Mouse (Mus musculus) testis, adult 2 months (tissue): Measurements from ENCODE around the gene Sumf1. TPM values are rescaled to one million over a fixed set of nuclear protein-coding genes. Genes with fewer than 3 reads are reported as not detected.
A peak's percentile ranks its signal among the peaks of the same experiment; 100 is the strongest.

Experiments used
- H3K27ac ChIP-seq: fragments of 200-500 bp; 2 replicates; pipeline ENCODE4 v1.5.1; 2012; ENCODE audit warnings: low read depth, low read length; ENCODE audit not compliant: control insufficient read depth, insufficient read depth
- H3K27me3 ChIP-seq: fragments of 200-500 bp; 2 replicates; pipeline ENCODE4 v1.6.1; 2012; ENCODE audit warnings: mild to moderate bottlenecking, low read length, moderate library complexity; ENCODE audit not compliant: control insufficient read depth, insufficient read depth
- H3K36me3 ChIP-seq: fragments of 200-500 bp; 2 replicates; pipeline ENCODE4 v1.6.1; 2012; ENCODE audit warnings: mild to moderate bottlenecking, low read length; ENCODE audit not compliant: control insufficient read depth, insufficient read depth
- H3K4me1 ChIP-seq: fragments of 200-500 bp; 2 replicates; pipeline ENCODE4 v1.6.1; 2012; ENCODE audit warnings: low read length; ENCODE audit not compliant: control insufficient read depth, insufficient read depth
- H3K4me3 ChIP-seq: fragments of 200-500 bp; 2 replicates; pipeline ENCODE4 v1.5.1; 2012; ENCODE audit warnings: low read depth, mild to moderate bottlenecking, low read length, moderate library complexity, mixed read lengths; ENCODE audit not compliant: control insufficient read depth
- CTCF ChIP-seq: fragments of 200-500 bp; IDR thresholded peaks from 2 replicates; pipeline ENCODE4 v1.5.1; 2012; ENCODE audit warnings: low read depth, mild to moderate bottlenecking, inconsistent platforms, low read length, moderate library complexity; ENCODE audit not compliant: control insufficient read depth, insufficient read depth, insufficient replicate concordance
- POLR2A ChIP-seq: fragments of 200-500 bp; IDR thresholded peaks from 2 replicates; pipeline ENCODE4 v1.6.1; 2012; ENCODE audit warnings: low read depth, mild to moderate bottlenecking, inconsistent platforms, low read length, moderate library complexity; ENCODE audit not compliant: control insufficient read depth
- polyA plus RNA-seq: library from polyadenylated mRNA; depleted of rRNA; stranded (reverse); fragments of >200 nt; gene quantifications from 2 replicates; pipeline ENCODE4 v1.2.3, GENCODE M21; 2012

Gene Sumf1
- polyA plus RNA-seq, 1 experiment = 9.2 TPM

DNA sequence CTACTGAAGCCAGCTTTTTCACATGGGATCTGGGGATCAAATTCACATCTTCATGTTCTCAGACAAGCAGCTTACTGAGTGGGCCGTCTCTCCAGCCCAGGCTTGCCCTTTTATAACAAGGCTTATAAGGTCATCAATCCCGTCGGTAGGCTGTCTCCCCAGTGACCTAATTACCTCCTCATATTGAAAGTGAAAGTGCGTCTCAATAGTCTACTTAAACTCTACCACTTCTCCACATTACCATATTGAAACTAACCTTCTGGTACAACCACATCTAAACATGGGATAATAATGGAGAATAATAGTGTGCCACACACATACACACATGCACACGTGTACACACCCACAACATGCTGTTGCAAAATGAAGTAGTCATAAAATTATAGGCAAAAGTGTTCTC is 20.4 kb downstream of the Sumf1 start:
- H3K4me1 ChIP-seq = no peaks in the 10 kb centered on the region
- H3K4me3 ChIP-seq = no peak overlapping the region
- TF ChIP-seq CTCF (no peak), POLR2A (no peak)
- no peaks in the 10 kb centered on the region for H3K27me3 ChIP-seq
- no peak overlapping the region for H3K27ac ChIP-seq
- no peaks in the 10 kb centered on the region for H3K36me3 ChIP-seq

DNA sequence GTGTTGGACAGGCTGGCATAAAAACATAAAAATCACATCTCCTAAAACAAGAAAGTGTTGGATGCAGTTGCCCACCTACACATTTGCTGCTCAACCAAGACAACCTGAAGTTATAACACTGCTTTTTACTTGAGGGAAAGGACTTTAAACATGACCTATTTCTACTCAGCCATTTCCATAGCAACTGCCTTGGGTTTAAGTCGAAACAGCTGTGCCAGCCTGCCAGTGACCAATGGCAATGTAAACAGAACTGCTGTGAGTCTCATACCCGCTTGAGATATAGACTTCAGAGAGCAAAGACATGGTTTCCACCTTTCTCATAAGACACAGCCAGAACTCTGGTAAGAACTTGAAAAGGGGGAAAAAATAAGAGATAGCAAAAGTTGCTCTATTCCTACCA is 24.8 kb downstream of the Sumf1 start:
- no peaks in the 10 kb centered on the region for H3K36me3 ChIP-seq
- no peak overlapping the region for H3K4me3 ChIP-seq
- no peak for TF ChIP-seq POLR2A
- no peak for TF ChIP-seq CTCF
- no peak overlapping the region for H3K27ac ChIP-seq
- H3K27me3 ChIP-seq = no peaks in the 10 kb centered on the region
- H3K4me1 ChIP-seq = no peaks in the 10 kb centered on the region

GRCm38 (mm10) chr6:108156881-108157280 is 28.5 kb downstream of the Sumf1 start:
- Histone ChIP-seq H3K36me3 (no peaks in the 10 kb centered on the region), H3K4me3 (no peak overlapping the region), H3K27ac (no peak overlapping the region), H3K27me3 (no peaks in the 10 kb centered on the region), H3K4me1 (no peaks in the 10 kb centered on the region)
- TF ChIP-seq POLR2A = no peak
- TF ChIP-seq CTCF = no peak

DNA sequence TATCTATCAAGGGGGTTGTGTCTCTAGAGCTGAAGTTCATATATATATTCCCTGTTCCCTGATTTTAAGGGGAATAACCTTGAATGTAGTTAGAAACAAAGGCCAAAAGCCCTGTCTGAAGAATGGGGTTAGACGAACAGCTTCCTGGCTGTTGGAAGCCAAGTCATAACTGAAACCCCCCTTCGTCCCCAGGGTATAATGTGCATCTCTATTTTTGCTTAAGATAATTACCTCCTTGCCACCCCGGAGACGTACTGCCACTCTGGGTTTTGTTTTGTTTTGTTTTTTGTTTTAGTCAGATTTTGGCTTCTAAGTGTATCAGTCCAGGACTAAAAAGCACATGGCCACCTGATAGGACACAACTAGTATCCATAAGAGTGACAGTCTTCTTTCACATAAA is 31.1 kb downstream of the Sumf1 start:
- no peak overlapping the region for H3K4me3 ChIP-seq
- no peak for TF ChIP-seq POLR2A
- no peak for TF ChIP-seq CTCF
- no peaks in the 10 kb centered on the region for H3K36me3 ChIP-seq
- no peaks in the 10 kb centered on the region for H3K4me1 ChIP-seq
- H3K27me3 ChIP-seq = no peaks in the 10 kb centered on the region
- H3K27ac ChIP-seq = no peak overlapping the region

DNA sequence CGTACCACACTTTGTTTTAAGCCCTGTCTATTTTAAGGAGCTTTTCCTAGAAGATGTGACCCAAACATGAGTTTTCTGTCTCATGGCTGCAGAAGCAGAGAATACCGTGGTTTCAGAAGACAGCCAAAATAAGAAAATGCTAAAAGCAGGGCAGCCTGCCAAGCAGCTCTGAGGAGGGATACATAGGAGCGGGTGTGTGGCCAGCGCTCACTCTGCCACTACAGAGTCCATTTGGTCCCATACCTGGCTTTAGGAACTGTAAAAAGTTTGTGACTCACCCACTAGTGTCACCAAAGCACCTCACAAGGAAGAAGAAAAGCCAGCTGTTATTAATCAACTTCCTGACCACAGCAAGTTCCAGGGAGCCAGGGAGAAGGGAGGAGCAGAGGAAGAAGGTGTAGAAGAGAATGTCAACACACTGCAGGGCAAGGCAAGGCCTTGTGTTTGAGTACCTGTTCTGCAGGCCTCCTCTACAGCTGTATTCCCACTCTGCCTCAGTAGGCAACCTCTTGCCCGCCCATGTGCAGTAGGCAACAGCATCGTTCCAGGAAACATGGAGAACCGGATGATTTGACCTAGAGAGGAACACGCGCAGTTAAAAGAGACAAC is 32.6 kb downstream of the Sumf1 start:
- Histone ChIP-seq H3K27me3 (no peaks in the 10 kb centered on the region), H3K27ac (no peak overlapping the region), H3K4me3 (no peak overlapping the region), H3K36me3 (no peaks in the 10 kb centered on the region), H3K4me1 (no peaks in the 10 kb centered on the region; the same call in 1 of the 2 replicates)
- TF ChIP-seq POLR2A (no peak), CTCF (no peak)

DNA sequence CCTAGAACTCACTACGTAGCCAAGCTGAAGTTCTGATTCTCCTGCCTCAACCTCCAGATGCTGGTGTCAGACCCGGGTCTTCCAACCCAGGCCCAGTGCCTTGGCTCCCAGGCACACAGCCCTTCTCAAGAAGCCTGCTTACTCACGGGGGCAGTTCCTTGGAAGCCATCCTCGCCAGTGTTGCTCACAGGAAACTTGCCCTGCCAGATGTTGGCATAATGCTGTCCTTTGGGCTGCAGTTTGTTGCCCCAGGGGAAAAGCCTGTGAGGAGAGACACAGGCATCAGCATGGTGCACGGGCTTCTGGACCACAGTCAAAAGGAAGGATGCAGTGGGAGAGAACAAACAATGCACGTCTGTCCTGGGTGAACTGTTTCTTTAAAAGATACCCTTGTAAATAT is 33.3 kb downstream of the Sumf1 start:
- Histone ChIP-seq H3K4me3 (no peak overlapping the region), H3K27ac (no peak overlapping the region), H3K4me1 (no peaks in the 10 kb centered on the region; the same call in 1 of the 2 replicates), H3K27me3 (no peaks in the 10 kb centered on the region), H3K36me3 (no peaks in the 10 kb centered on the region)
- TF ChIP-seq CTCF (no peak), POLR2A (no peak)

- H3K27ac ChIP-seq = no peak overlapping the region
- no peak for TF ChIP-seq POLR2A
- TF ChIP-seq CTCF = no peak
Measured at GRCm38 (mm10) chr6:108149235-108149634, 36.1 kb downstream of the Sumf1 start.

DNA sequence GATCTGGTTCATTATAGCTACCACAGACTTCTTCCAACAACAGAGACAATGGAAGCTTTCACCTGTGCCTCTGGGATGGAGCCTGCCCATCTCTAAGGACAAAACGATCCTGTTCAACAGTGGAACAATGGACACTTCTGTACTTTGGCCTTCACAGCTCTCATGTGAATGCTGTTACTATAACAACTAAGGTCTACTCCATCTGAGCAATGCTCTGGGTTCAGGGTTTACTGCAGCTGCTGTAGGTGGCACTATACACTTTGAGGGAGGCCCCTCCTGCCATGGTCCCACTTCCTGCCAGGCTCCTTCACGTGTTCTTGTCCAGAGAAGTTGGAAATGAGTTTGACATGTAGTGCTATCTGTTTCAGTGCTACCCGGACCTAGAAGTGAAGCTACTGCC is 36.9 kb downstream of the Sumf1 start:
- Histone ChIP-seq H3K36me3 (no peaks in the 10 kb centered on the region), H3K27ac (no peak overlapping the region), H3K4me1 (no peaks in the 10 kb centered on the region; the same call in 1 of the 2 replicates), H3K27me3 (no peaks in the 10 kb centered on the region), H3K4me3 (peak overlapping the region; percentile 30; the same call in 1 of the 2 replicates)
- no peak for TF ChIP-seq CTCF
- no peak for TF ChIP-seq POLR2A

More at GRCm38 (mm10) chr6:108149235-108149634, 36.1 kb downstream of the Sumf1 start:
- Histone ChIP-seq H3K36me3 (no peaks in the 10 kb centered on the region), H3K27me3 (no peaks in the 10 kb centered on the region), H3K4me1 (no peaks in the 10 kb centered on the region; the same call in 1 of the 2 replicates), H3K4me3 (no peak overlapping the region)
